In the genomic region with DNA sequence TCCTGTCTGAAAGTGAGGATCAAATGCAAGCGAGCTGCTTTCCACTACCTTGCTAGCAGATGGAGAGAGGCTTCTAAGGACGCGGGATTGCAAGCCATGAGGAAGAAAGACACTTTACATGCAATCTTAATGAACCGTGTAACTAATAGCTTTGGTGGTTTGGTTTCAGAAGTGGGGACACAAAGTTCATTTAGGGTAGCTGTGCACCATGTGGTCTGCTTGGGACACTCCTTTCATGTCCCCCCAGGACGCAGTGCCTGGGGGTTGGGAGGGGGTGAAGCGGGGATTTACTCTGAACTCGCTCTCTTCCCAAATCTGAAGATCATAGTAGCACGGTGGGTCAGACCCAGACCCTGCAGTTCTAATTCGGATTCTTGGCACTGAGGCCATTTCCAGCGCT, we compare ENCODE assay signal across 10 mouse cellular contexts. TPM values are rescaled to one million over a fixed set of nuclear protein-coding genes. Genes with fewer than 3 reads are reported as not detected.
A peak's percentile ranks its signal among the peaks of the same experiment; 100 is the strongest.
DNase-seq lines count a peak whose midpoint lies in the region; ATAC-seq and TF ChIP-seq lines count a peak whose summit lies in the region.
"Had no signal": no experiment of that assay in that cellular context is flagged by ENCODE, and none has a peak within 500 bp of the region (broad histone marks: within the 10 kb centered on the region; RNA-seq: fewer than 3 reads in every experiment).

No protein-coding gene starts in this region.

- H3K4me1 ChIP-seq in heart, embryonic 15.5 days (replicated peaks), result peaks cover 12% of the 10 kb centered on the region
- H3K4me1 ChIP-seq in embryonic facial prominence, embryonic 13.5 days, result peaks cover 12% of the 10 kb centered on the region
- peaks cover 7% of the 10 kb centered on the region; the same call in 1 of the 2 replicates for H3K4me1 ChIP-seq in intestine, embryonic 15.5 days (replicated peaks)
- H3K4me1 ChIP-seq in midbrain, postnatal 0 days (ENCODE audit: insufficient read depth, low read length), result peaks cover 5% of the 10 kb centered on the region; the same call in 1 of the 2 replicates

- H3K9me3 ChIP-seq in heart, embryonic 15.5 days (replicated peaks), result no peaks in the 10 kb centered on the region
- no peaks in the 10 kb centered on the region for H3K9me3 ChIP-seq in embryonic facial prominence, embryonic 13.5 days
- no peaks in the 10 kb centered on the region for H3K9me3 ChIP-seq in intestine, embryonic 15.5 days
- no peaks in the 10 kb centered on the region for H3K9me3 ChIP-seq in midbrain, postnatal 0 days (ENCODE audit: low read length)

- no peak for DNase-seq in heart, postnatal 36 days
- no peak for DNase-seq in midbrain, postnatal 0 days (ENCODE audit: low spot score)
- DNase-seq in B cell, adult 2 months, result no peak
- no peak for DNase-seq in right cerebral cortex, postnatal 36 days (ENCODE audit: low spot score in 2 of 2)

- WGBS in heart, embryonic 15.5 days, result 18% methylated on average over 10 of the region's 10 CpGs
- WGBS in embryonic facial prominence, embryonic 13.5 days, result 17% methylated on average over 10 of the region's 10 CpGs
- 22% methylated on average over 10 of the region's 10 CpGs for WGBS in intestine, embryonic 15.5 days
- 13% methylated on average over 10 of the region's 10 CpGs for WGBS in midbrain, postnatal 0 days

- no peak overlapping the region for H3K27ac ChIP-seq in heart, embryonic 15.5 days
- H3K27ac ChIP-seq in embryonic facial prominence, embryonic 13.5 days, result no peak overlapping the region
- no peak overlapping the region for H3K27ac ChIP-seq in intestine, embryonic 15.5 days
- H3K27ac ChIP-seq in midbrain, postnatal 0 days (ENCODE audit: low read depth, low read length), result no peak overlapping the region
- H3K27ac ChIP-seq: left cerebral cortex, adult 2 months had no signal

- TF ChIP-seq CTCF in midbrain, postnatal 0 days (IDR thresholded peaks at IDR 0.05), result no peak

- H3K4me2 ChIP-seq in heart, embryonic 15.5 days, result peak overlapping the region; percentile 69
- H3K4me2 ChIP-seq in embryonic facial prominence, embryonic 13.5 days, result peak overlapping the region; percentile 80
- peak overlapping the region; percentile 84 for H3K4me2 ChIP-seq in intestine, embryonic 15.5 days (replicated peaks)
- peak overlapping the region; percentile 61 for H3K4me2 ChIP-seq in midbrain, postnatal 0 days (ENCODE audit: low read depth, low read length, poor library complexity, severe bottlenecking)

- no peak for ATAC-seq in heart, embryonic 15.5 days (replicated peaks; ENCODE audit: insufficient number of reproducible peaks, insufficient read depth, low FRiP score, low read depth)
- ATAC-seq in embryonic facial prominence, embryonic 13.5 days (ENCODE audit: insufficient number of reproducible peaks, insufficient read depth, low FRiP score, low TSS enrichment, low read depth), result no peak
- ATAC-seq in intestine, embryonic 15.5 days, result no peak
- no peak for ATAC-seq in midbrain, postnatal 0 days (ENCODE audit: low FRiP score)
- no peak for ATAC-seq in CD4-positive, CD25-positive, alpha-beta regulatory T cell, adult 4 months

- intact Hi-C loops in heart, postnatal 36 days (cut with DNase I), result loop anchor here (2.0 kb wide), 1 partner anchor 239 kb away; no protein-coding TSS in a partner anchor

- no peak overlapping the region for H3K9ac ChIP-seq in heart, embryonic 15.5 days
- peak overlapping the region; percentile 59; the same call in 1 of the 2 replicates for H3K9ac ChIP-seq in embryonic facial prominence, embryonic 13.5 days
- no peak overlapping the region for H3K9ac ChIP-seq in intestine, embryonic 15.5 days
- no peak overlapping the region for H3K9ac ChIP-seq in midbrain, postnatal 0 days (replicated peaks; ENCODE audit: low read length, poor library complexity, severe bottlenecking)

- H3K4me3 ChIP-seq in heart, embryonic 15.5 days, result peak overlapping the region; percentile 43
- H3K4me3 ChIP-seq in embryonic facial prominence, embryonic 13.5 days, result peak overlapping the region; percentile 45
- peak overlapping the region; percentile 40; the same call in 1 of the 2 replicates for H3K4me3 ChIP-seq in intestine, embryonic 15.5 days (replicated peaks)
- peak overlapping the region; percentile 37 for H3K4me3 ChIP-seq in midbrain, postnatal 0 days (ENCODE audit: low read depth, low read length)

- H3K27me3 ChIP-seq in heart, embryonic 15.5 days, result peaks cover 30% of the 10 kb centered on the region
- H3K27me3 ChIP-seq in embryonic facial prominence, embryonic 13.5 days, result peaks cover 62% of the 10 kb centered on the region
- peaks cover 13% of the 10 kb centered on the region for H3K27me3 ChIP-seq in intestine, embryonic 15.5 days (replicated peaks)
- H3K27me3 ChIP-seq in midbrain, postnatal 0 days (ENCODE audit: insufficient read depth, low read length), result peaks cover 9% of the 10 kb centered on the region
- H3K27me3 ChIP-seq: CH12.LX had no signal

- no peaks in the 10 kb centered on the region for H3K36me3 ChIP-seq in heart, embryonic 15.5 days
- H3K36me3 ChIP-seq in embryonic facial prominence, embryonic 13.5 days, result no peaks in the 10 kb centered on the region
- no peaks in the 10 kb centered on the region for H3K36me3 ChIP-seq in intestine, embryonic 15.5 days
- H3K36me3 ChIP-seq in midbrain, postnatal 0 days (ENCODE audit: insufficient read depth, low read length), result no peaks in the 10 kb centered on the region

RNA-seq across cellular contexts. Expression of gene Slc47a2, which starts 0.7 kb away (rescaled TPM):
- 0.10 and 0.19 TPM in 2 replicates for polyA plus RNA-seq in heart, embryonic 15.5 days (2015; fragmentation: Nextera tagmentation; extraction: Ambion mirVana)
- total RNA-seq in heart, postnatal 36 days (2021), result not detected
- not detected in 2 replicates for polyA plus RNA-seq in embryonic facial prominence, embryonic 13.5 days (2015; fragmentation: Nextera tagmentation; extraction: Ambion mirVana)
- not detected in 2 replicates for polyA plus RNA-seq in intestine, embryonic 15.5 days (2015; fragmentation: Nextera tagmentation; extraction: Ambion mirVana)
- total RNA-seq in midbrain, postnatal 0 days (2014; rRNA removed), result 0.47 and 0.60 TPM in 2 replicates
- polyA plus RNA-seq in midbrain, postnatal 0 days (2015; fragmentation: Nextera tagmentation; extraction: Ambion mirVana), result 0.16 and 0.25 TPM in 2 replicates
- not detected for polyA plus RNA-seq in CD4-positive, CD25-positive, alpha-beta regulatory T cell, adult 4 months (2017; shearing (Covaris generic))

RNA-seq across cellular contexts. Expression of gene Slc47a1, which starts 36.2 kb away (rescaled TPM):
- polyA plus RNA-seq in heart, embryonic 15.5 days (2015; fragmentation: Nextera tagmentation; extraction: Ambion mirVana), result 20.6 and 21.5 TPM in 2 replicates
- total RNA-seq in heart, postnatal 36 days (2021), result 10 to 100 TPM; 28.5 to 30.5 TPM
- polyA plus RNA-seq in embryonic facial prominence, embryonic 13.5 days (2015; fragmentation: Nextera tagmentation; extraction: Ambion mirVana), result 0.72 and 0.85 TPM in 2 replicates
- polyA plus RNA-seq in intestine, embryonic 15.5 days (2015; fragmentation: Nextera tagmentation; extraction: Ambion mirVana), result 4.8 and 5.9 TPM in 2 replicates
- total RNA-seq in midbrain, postnatal 0 days (2014; rRNA removed), result 3.0 and 4.9 TPM in 2 replicates
- polyA plus RNA-seq in midbrain, postnatal 0 days (2015; fragmentation: Nextera tagmentation; extraction: Ambion mirVana), result 2.7 TPM in 2 replicates
- polyA plus RNA-seq in CD4-positive, CD25-positive, alpha-beta regulatory T cell, adult 4 months (2017; shearing (Covaris generic)), result not detected
